Mouse (Mus musculus): ENCODE data around the gene Btrc. TPM values are rescaled to one million over a fixed set of nuclear protein-coding genes. Genes with fewer than 3 reads are reported as not detected.
A peak's percentile ranks its signal among the peaks of the same experiment; 100 is the strongest.

The Btrc gene
- polyA plus RNA-seq, 1 experiment from 2014 or later, result 29.5 TPM

DNA sequence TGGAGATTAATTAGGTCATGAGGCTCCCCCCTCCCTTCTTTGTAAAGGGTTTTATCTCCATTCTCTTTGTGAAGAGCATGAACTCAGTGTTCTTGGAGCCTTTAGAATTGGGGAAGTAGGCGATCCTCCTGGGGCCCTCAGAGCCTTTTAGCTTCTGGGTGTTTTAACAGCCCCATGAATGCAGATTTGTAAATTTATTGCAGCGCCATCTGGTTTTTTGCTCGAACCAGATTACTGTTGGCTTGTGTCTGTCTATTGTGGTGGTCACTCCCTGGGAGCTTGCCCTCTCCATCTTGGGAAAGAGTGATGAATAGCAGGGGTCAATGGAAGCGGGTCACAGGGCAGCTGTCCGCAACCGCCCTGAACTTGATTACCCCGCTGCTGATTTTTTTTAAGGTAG, 95.2 kb downstream of the Btrc start:
- no peak overlapping the region for H3K9ac ChIP-seq (ENCODE audit: low read depth, low read length)
- H3K9me3 ChIP-seq (replicated peaks; ENCODE audit: low read length), result no peaks in the 10 kb centered on the region
- no peak overlapping the region for H3K4me2 ChIP-seq (ENCODE audit: low read length)
- no peak overlapping the region for H3K4me3 ChIP-seq (replicated peaks; ENCODE audit: low read depth, low read length)
- no peak for ATAC-seq (replicated peaks; ENCODE audit: low FRiP score, low read depth)
- 28% methylated on average over 7 of the region's 7 CpGs for WGBS
- H3K27me3 ChIP-seq (ENCODE audit: insufficient read depth, low read length), result no peaks in the 10 kb centered on the region
- H3K27ac ChIP-seq, result no peak overlapping the region
- H3K36me3 ChIP-seq (ENCODE audit: insufficient read depth, low read length), result no peaks in the 10 kb centered on the region
- no peak for TF ChIP-seq CTCF (IDR thresholded peaks at IDR 0.05; ENCODE audit: low read depth)
- no peaks in the 10 kb centered on the region for H3K4me1 ChIP-seq (replicated peaks; ENCODE audit: insufficient read depth, low read length)
- DNase-seq (ENCODE audit: low spot score), result no peak

DNA sequence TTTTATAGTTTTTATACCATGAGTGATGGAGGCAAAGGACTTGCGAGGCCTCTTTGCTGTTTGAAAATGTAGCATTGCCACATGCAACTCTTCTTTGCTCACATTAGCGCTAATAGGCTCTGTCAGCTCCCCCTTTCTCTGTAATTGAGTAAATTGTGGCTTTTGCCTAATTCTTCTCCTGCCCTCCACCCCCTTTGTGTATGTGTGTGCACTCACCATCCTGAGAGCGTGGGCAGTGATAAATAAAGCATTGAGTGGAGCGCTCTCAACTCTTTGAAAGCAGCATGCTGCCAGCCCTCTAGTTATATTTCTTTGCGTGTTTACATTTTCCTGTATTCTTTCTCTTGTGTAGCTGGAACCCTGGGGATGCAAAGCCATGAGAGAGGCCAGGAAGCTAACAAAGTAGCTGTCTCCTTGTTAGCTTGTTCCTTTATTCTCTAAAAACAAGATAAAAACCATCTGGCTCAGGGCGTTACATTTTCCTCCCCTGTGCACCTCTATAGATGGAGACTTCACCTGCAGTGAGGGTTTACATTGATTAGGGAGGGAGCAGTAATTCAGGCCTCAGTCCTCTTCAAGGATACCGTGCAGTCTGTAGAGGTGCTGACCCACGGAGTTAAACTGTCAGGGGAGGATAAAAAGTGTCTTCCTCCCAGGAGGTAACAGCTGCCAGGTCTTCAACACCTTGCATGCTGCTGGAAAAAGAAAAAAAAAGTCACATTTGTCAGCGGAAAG, 96.6 kb downstream of the Btrc start:
- DNase-seq (ENCODE audit: low spot score), result no peak
- Histone ChIP-seq H3K4me2 (ENCODE audit: low read length) (no peak overlapping the region), H3K36me3 (ENCODE audit: insufficient read depth, low read length) (no peaks in the 10 kb centered on the region), H3K4me3 (replicated peaks; ENCODE audit: low read depth, low read length) (no peak overlapping the region), H3K9ac (ENCODE audit: low read depth, low read length) (no peak overlapping the region), H3K27ac (no peak overlapping the region), H3K27me3 (ENCODE audit: insufficient read depth, low read length) (no peaks in the 10 kb centered on the region), H3K4me1 (replicated peaks; ENCODE audit: insufficient read depth, low read length) (no peaks in the 10 kb centered on the region), H3K9me3 (replicated peaks; ENCODE audit: low read length) (no peaks in the 10 kb centered on the region)
- 47% methylated on average over 9 of the region's 9 CpGs for WGBS
- ATAC-seq (replicated peaks; ENCODE audit: low FRiP score, low read depth), result no peak
- no peak for TF ChIP-seq CTCF (IDR thresholded peaks at IDR 0.05; ENCODE audit: low read depth)

DNA sequence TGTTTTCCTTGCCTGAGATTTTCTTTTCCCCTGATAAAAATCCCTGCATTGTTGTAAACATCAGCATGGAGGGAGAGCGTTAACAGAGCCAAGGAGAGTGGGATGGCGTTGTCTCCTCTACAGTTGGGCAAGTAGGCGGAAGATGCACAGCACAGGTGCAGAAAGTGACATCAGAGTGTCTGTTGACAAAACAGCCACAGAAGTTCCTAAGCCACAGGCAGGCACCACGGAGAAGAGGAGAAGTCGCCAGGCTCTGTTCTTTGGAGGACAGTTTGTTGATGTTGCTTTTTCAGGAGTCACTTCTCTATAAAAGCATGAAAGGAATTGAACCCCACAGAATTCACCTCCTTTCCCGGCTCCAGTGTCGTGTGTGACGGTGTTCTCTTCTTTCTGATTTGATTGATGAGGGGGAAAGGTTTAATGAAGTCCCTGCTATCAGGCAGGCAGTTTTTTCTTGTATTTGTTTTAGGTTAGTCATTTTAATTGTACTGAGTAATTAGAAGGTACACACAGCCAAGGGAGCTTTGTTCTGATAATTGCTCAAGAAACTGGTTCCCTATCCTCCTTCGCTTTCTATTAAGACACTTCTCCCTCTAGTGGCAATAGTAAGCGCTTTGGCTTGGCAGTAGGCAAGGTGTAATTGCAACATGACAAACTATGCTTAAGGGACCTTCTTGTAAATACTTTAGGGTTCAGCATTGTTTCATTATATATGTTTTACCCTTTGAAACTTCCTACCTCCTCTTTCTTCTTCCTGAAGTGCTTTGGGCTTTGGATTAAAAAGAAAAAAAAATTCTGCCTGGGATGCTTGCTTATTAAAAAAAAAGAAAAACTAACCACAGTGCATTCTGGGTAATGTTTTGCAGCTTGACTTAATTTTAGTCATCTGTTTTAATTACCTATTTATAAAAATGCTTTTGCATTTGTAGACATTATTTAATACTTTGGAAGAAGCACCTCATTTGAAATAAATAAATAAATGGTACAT, 97.5 kb downstream of the Btrc start:
- no peak overlapping the region for H3K4me3 ChIP-seq (replicated peaks; ENCODE audit: low read depth, low read length)
- H3K4me2 ChIP-seq (ENCODE audit: low read length), result no peak overlapping the region
- no peak overlapping the region for H3K27ac ChIP-seq
- H3K9me3 ChIP-seq (replicated peaks; ENCODE audit: low read length), result no peaks in the 10 kb centered on the region
- H3K27me3 ChIP-seq (ENCODE audit: insufficient read depth, low read length), result no peaks in the 10 kb centered on the region
- H3K4me1 ChIP-seq (replicated peaks; ENCODE audit: insufficient read depth, low read length), result no peaks in the 10 kb centered on the region
- no peak overlapping the region for H3K9ac ChIP-seq (ENCODE audit: low read depth, low read length)
- ATAC-seq (replicated peaks; ENCODE audit: low FRiP score, low read depth) (no peak), DNase-seq (ENCODE audit: low spot score) (peak; percentile 85)
- WGBS, result 46% methylated on average over 10 of the region's 10 CpGs
- no peaks in the 10 kb centered on the region for H3K36me3 ChIP-seq (ENCODE audit: insufficient read depth, low read length)
- TF ChIP-seq CTCF (IDR thresholded peaks at IDR 0.05; ENCODE audit: low read depth), result peak; percentile 76

DNA sequence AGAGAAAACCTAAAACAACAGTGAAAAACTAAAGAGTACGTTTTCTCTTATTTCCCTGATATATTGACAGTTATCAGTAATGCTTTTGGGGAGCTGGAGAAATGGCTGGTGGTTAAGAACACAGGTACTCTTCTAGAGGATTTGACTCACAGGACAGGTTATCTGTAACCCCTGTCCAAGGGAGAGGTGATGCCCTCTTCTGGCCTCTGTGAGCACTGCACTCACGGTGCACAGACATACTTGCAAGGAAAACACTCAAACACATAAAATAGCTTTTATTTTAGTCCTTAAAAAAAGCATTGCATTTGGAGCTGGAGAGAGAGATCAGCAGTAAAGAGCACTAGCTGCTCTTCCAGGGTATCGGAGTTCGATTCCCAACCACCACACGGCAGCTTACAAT, 106.2 kb downstream of the Btrc start:
- TF ChIP-seq CTCF (IDR thresholded peaks at IDR 0.05; ENCODE audit: low read depth), result no peak
- H3K27ac ChIP-seq, result no peak overlapping the region
- H3K4me1 ChIP-seq (replicated peaks; ENCODE audit: insufficient read depth, low read length), result 0 out of 2 replicates have a peak, but pooled peaks cover 8% of the 10 kb centered on the region
- DNase-seq (ENCODE audit: low spot score) (no peak), ATAC-seq (replicated peaks; ENCODE audit: low FRiP score, low read depth) (no peak)
- 96% methylated on average over 5 of the region's 5 CpGs for WGBS
- H3K27me3 ChIP-seq (ENCODE audit: insufficient read depth, low read length), result no peaks in the 10 kb centered on the region
- no peak overlapping the region for H3K4me3 ChIP-seq (replicated peaks; ENCODE audit: low read depth, low read length)
- no peaks in the 10 kb centered on the region for H3K36me3 ChIP-seq (ENCODE audit: insufficient read depth, low read length)
- no peak overlapping the region for H3K4me2 ChIP-seq (ENCODE audit: low read length)
- H3K9ac ChIP-seq (ENCODE audit: low read depth, low read length), result no peak overlapping the region
- no peaks in the 10 kb centered on the region for H3K9me3 ChIP-seq (replicated peaks; ENCODE audit: low read length)

DNA sequence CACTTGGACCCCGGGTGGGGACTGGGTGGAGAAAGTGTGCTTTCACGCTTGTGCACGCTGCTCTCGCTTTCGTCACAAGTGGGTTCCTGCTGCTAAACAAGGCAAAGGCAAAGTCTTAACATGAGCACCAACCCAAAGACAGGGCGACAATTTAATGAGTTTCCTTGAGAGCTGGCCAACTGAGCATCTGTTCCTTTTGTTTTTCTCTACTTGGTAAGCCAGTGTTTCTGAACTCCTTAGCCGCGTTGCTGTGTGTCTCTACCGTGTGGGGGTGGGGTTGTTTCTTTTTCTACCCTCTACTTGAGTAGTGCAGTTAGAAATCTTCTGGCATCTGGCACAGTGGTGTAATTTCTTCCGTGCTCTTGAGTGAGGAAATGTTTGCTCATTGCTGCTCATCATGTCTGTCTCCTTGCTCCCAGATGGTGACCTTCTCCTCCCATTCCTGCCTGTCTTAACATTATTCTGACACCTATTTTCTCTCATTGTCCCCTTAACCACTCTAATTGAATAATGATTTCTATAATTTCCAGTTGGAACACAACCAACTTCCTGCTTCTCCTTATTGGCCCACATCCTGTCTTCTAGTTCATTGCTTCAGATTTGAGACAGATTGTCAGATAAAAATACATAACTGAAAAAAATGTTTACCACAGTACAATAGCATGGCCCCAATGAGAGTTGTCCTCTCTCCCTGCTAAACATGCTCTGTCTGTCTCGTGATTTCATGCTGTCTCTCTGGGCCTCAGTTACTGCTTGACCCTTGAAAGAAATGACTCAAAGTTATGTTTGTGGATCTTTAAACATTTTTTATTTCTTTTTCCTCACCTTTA, 109.4 kb downstream of the Btrc start:
- no peak overlapping the region for H3K9ac ChIP-seq (ENCODE audit: low read depth, low read length)
- no peaks in the 10 kb centered on the region for H3K27me3 ChIP-seq (ENCODE audit: insufficient read depth, low read length)
- H3K4me3 ChIP-seq (replicated peaks; ENCODE audit: low read depth, low read length), result no peak overlapping the region
- H3K4me1 ChIP-seq (replicated peaks; ENCODE audit: insufficient read depth, low read length), result 0 out of 2 replicates have a peak, but pooled peaks cover 8% of the 10 kb centered on the region
- no peak for ATAC-seq (replicated peaks; ENCODE audit: low FRiP score, low read depth)
- WGBS, result 48% methylated on average over 11 of the region's 11 CpGs
- H3K27ac ChIP-seq, result no peak overlapping the region
- no peak overlapping the region for H3K4me2 ChIP-seq (ENCODE audit: low read length)
- H3K9me3 ChIP-seq (replicated peaks; ENCODE audit: low read length), result no peaks in the 10 kb centered on the region
- no peak for DNase-seq (ENCODE audit: low spot score)
- no peak for TF ChIP-seq CTCF (IDR thresholded peaks at IDR 0.05; ENCODE audit: low read depth)
- H3K36me3 ChIP-seq (ENCODE audit: insufficient read depth, low read length), result no peaks in the 10 kb centered on the region

DNA sequence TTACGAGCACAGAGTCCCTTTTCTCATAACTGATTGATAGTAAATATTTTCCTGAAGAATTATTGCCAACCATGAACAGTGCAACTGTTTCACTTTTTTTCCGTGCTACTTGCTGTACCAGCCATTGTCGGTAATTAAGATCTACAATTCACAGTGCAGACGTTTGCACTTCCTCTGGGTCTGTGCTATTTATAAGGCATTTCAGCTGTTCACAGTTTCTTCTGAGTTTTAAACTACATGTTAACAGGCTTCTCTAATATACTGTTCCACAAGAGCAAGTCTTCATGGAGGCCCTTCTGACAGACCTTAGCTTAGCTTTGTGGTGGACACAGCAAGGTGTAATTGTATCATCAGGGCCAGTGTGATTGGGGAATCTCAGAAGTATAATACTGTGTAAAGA, 111.2 kb downstream of the Btrc start:
- 46% methylated on average over 4 of the region's 4 CpGs for WGBS
- ATAC-seq (replicated peaks; ENCODE audit: low FRiP score, low read depth) (no peak), DNase-seq (ENCODE audit: low spot score) (no peak)
- H3K4me3 ChIP-seq (replicated peaks; ENCODE audit: low read depth, low read length), result no peak overlapping the region
- no peak overlapping the region for H3K27ac ChIP-seq
- no peak for TF ChIP-seq CTCF (IDR thresholded peaks at IDR 0.05; ENCODE audit: low read depth)
- no peaks in the 10 kb centered on the region for H3K36me3 ChIP-seq (ENCODE audit: insufficient read depth, low read length)
- H3K9ac ChIP-seq (ENCODE audit: low read depth, low read length), result no peak overlapping the region
- no peaks in the 10 kb centered on the region for H3K27me3 ChIP-seq (ENCODE audit: insufficient read depth, low read length)
- H3K9me3 ChIP-seq (replicated peaks; ENCODE audit: low read length), result no peaks in the 10 kb centered on the region
- no peak overlapping the region for H3K4me2 ChIP-seq (ENCODE audit: low read length)
- H3K4me1 ChIP-seq (replicated peaks; ENCODE audit: insufficient read depth, low read length), result 0 out of 2 replicates have a peak, but pooled peaks cover 8% of the 10 kb centered on the region
